Mouse (Mus musculus): ENCODE measurements around the gene Dennd2d. TPM values are rescaled to one million over a fixed set of nuclear protein-coding genes. Genes with fewer than 3 reads are reported as not detected.
A peak's percentile ranks its signal among the peaks of the same experiment; 100 is the strongest.

Dennd2d gene
- polyA plus RNA-seq, 1 experiment from 2014 or later = 6.1 TPM

DNA sequence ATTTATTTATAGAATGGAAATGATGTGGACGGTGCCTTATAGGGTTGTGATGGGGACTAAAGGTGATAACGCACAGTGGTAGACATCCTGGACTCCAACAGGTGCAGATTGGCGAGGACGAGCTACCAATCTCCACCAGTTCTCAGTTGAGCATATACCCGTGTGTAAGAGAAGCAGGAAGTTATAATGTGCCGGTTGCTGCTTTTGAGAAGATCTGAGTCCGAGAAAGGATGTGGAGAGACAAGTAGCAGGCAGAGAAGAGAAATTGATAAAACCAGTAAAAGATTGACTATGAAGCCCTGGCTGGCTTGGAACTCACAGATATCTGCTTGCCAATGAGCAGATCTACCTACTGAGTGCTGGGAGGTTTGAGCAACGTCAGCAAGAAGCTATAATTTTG lies 11.0 kb downstream of the Dennd2d start:
- Histone ChIP-seq H3K27ac (ENCODE audit: low read depth, low read length) (no peak overlapping the region), H3K4me2 (no peak overlapping the region), H3K36me3 (ENCODE audit: control insufficient read depth, insufficient read depth, low read length) (no peaks in the 10 kb centered on the region), H3K27me3 (replicated peaks; ENCODE audit: control insufficient read depth, insufficient read depth, low read length) (no peaks in the 10 kb centered on the region), H3K9ac (ENCODE audit: low read depth, low read length) (no peak overlapping the region), H3K9me3 (ENCODE audit: control insufficient read depth, low read length) (no peaks in the 10 kb centered on the region), H3K4me1 (replicated peaks; ENCODE audit: control insufficient read depth, insufficient read depth, low read length) (peaks cover 58% of the 10 kb centered on the region), H3K4me3 (ENCODE audit: low read depth, low read length) (no peak overlapping the region)
- ATAC-seq (replicated peaks; ENCODE audit: low FRiP score) (no peak), DNase-seq (ENCODE audit: low spot score) (no peak)
- 61% methylated on average over 8 of the region's 8 CpGs for WGBS

DNA sequence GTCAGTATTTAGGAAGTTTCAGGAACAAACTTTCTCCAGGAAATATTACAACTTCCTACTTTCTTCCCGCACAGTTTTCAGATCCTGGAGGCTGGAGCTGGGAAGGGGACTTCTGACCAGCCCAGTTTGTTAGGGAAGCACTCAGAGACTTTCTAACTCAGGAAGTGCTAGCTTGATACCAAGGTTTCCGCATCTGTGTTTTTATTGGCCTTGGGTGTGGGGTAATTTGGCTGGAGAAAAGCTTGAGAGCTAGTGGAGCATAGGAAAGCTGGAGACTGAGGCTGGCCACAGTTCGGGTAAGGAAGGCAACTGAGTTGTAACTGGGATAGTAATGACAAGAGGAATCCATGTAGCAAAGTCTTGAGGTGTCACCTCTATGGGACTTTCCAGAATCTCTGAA lies 11.7 kb downstream of the Dennd2d start:
- Histone ChIP-seq H3K4me1 (replicated peaks; ENCODE audit: control insufficient read depth, insufficient read depth, low read length) (peaks cover 58% of the 10 kb centered on the region), H3K9ac (ENCODE audit: low read depth, low read length) (no peak overlapping the region), H3K4me3 (ENCODE audit: low read depth, low read length) (no peak overlapping the region), H3K4me2 (no peak overlapping the region; the same call in 1 of the 2 replicates), H3K9me3 (ENCODE audit: control insufficient read depth, low read length) (no peaks in the 10 kb centered on the region), H3K36me3 (ENCODE audit: control insufficient read depth, insufficient read depth, low read length) (no peaks in the 10 kb centered on the region), H3K27me3 (replicated peaks; ENCODE audit: control insufficient read depth, insufficient read depth, low read length) (no peaks in the 10 kb centered on the region), H3K27ac (ENCODE audit: low read depth, low read length) (peak overlapping the region; percentile 38; the same call in 1 of the 2 replicates)
- ATAC-seq (replicated peaks; ENCODE audit: low FRiP score) = no peak
- 61% methylated on average over 3 of the region's 3 CpGs for WGBS
- no peak for DNase-seq (ENCODE audit: low spot score)

DNA sequence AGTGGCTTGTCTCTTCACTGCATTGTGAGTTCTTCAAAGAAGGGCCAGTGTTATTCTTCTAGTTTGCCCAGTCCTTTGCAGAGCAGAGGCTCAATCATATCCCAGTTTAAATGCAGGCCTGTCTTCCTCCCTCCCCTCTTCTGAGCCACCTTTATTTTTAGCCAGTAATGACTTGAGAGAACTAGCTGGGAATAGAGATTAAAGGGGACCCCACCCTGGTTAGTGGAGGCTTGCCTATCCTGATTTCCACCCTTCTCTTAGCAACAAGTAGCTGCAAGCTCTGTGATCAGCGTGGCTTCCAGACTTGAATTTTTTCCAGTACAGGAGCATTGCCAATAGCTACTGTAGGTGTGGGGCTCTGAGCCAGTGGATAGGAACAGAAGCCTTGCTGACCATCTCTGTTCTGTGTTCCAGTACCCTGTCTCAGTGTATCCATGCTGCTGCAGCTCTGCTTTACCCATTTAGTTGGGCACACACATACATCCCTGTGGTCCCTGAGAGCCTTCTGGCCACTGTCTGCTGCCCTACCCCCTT lies 12.3 kb downstream of the Dennd2d start:
- Histone ChIP-seq H3K9me3 (ENCODE audit: control insufficient read depth, low read length) (no peaks in the 10 kb centered on the region), H3K27ac (ENCODE audit: low read depth, low read length) (peak overlapping the region; percentile 38; the same call in 1 of the 2 replicates), H3K4me3 (ENCODE audit: low read depth, low read length) (no peak overlapping the region), H3K27me3 (replicated peaks; ENCODE audit: control insufficient read depth, insufficient read depth, low read length) (no peaks in the 10 kb centered on the region), H3K4me1 (replicated peaks; ENCODE audit: control insufficient read depth, insufficient read depth, low read length) (peaks cover 58% of the 10 kb centered on the region), H3K4me2 (peak overlapping the region; percentile 34), H3K9ac (ENCODE audit: low read depth, low read length) (no peak overlapping the region), H3K36me3 (ENCODE audit: control insufficient read depth, insufficient read depth, low read length) (no peaks in the 10 kb centered on the region)
- 48% methylated on average over 1 of the region's 1 CpGs for WGBS
- no peak for DNase-seq (ENCODE audit: low spot score)
- peak; percentile 67 for ATAC-seq (replicated peaks; ENCODE audit: low FRiP score)

DNA sequence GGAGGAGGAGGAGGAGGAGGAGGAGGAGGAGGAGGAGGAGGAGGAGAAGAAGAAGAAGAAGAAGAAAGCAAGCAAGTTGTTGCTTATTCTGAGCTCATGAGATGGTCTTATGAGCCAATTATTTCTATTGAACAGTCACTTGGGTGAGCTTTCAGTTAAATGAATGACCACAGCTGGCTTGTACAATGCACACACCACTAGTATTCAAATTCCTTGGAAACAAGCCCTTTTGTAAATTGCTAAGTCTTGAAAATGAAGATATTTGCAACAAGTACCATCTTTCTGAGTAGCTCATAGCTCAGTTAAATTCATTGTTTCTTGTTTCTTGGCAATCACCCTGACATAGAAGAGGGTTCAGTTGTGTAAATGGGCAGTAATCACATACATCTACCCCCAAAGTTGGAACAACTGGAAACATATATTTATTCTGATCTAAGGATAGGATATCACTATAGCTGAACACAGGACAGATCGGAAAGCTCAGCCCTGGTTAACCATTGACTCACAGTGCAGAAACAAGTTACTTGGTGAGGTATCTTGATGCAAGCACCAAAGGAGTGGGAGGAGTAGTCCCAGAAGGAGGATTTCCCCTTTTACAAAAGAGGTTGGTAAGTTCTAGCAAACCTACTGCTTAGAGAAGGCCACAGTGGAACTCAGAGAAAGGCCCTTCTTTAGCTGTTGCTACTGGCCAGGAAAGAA lies 13.3 kb downstream of the Dennd2d start:
- Histone ChIP-seq H3K9me3 (ENCODE audit: control insufficient read depth, low read length) (no peaks in the 10 kb centered on the region), H3K4me2 (peak overlapping the region; percentile 38), H3K27me3 (replicated peaks; ENCODE audit: control insufficient read depth, insufficient read depth, low read length) (no peaks in the 10 kb centered on the region), H3K4me3 (ENCODE audit: low read depth, low read length) (no peak overlapping the region), H3K36me3 (ENCODE audit: control insufficient read depth, insufficient read depth, low read length) (no peaks in the 10 kb centered on the region), H3K27ac (ENCODE audit: low read depth, low read length) (peak overlapping the region; percentile 86), H3K9ac (ENCODE audit: low read depth, low read length) (no peak overlapping the region; the same call in 1 of the 2 replicates), H3K4me1 (replicated peaks; ENCODE audit: control insufficient read depth, insufficient read depth, low read length) (peaks cover 58% of the 10 kb centered on the region)
- DNase-seq (ENCODE audit: low spot score) = no peak
- no peak; the same call in 1 of the 2 replicates for ATAC-seq (replicated peaks; ENCODE audit: low FRiP score)
- 56% methylated on average over 1 of the region's 1 CpGs for WGBS

DNA sequence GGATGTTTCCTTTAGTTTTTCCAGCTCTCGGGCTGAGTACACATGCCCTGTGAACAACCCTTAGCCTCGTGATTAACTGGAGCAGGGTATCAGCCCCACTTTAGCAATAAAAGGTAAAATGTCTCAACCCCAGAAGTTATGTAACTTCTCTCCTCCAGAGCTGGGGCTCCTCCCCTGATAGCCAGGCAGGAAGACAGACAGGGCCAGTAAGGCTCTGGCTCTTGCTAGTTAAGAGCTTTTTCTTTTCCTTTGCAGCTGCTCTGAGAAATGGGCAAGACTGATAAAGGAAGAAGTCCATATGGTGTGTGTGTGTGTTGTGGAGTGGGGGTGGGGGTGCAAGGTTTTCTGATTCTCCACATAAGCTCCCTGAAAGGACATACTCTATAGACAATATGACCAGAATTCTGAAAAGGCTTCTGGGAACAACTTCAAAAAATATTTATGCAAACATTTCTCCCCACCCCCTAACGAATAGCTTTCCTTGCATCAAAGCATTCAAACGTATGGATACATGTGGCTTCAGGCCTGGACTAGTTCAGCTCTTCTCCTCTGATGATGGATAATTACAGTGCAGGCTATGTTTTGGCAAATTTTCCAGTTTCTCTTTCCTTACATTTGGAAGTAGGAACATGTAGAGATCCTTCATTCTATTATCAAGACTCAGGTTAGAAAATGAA lies 14.0 kb downstream of the Dennd2d start:
- Histone ChIP-seq H3K9me3 (ENCODE audit: control insufficient read depth, low read length) (no peaks in the 10 kb centered on the region), H3K4me3 (ENCODE audit: low read depth, low read length) (no peak overlapping the region), H3K4me1 (replicated peaks; ENCODE audit: control insufficient read depth, insufficient read depth, low read length) (peaks cover 58% of the 10 kb centered on the region), H3K27ac (ENCODE audit: low read depth, low read length) (peak overlapping the region; percentile 86), H3K36me3 (ENCODE audit: control insufficient read depth, insufficient read depth, low read length) (no peaks in the 10 kb centered on the region; the same call in 1 of the 2 replicates), H3K9ac (ENCODE audit: low read depth, low read length) (no peak overlapping the region; the same call in 1 of the 2 replicates), H3K27me3 (replicated peaks; ENCODE audit: control insufficient read depth, insufficient read depth, low read length) (no peaks in the 10 kb centered on the region), H3K4me2 (peak overlapping the region; percentile 38)
- DNase-seq (ENCODE audit: low spot score) (peak; percentile 41), ATAC-seq (replicated peaks; ENCODE audit: low FRiP score) (peak; percentile 88)
- WGBS = 27% methylated on average over 4 of the region's 4 CpGs

DNA sequence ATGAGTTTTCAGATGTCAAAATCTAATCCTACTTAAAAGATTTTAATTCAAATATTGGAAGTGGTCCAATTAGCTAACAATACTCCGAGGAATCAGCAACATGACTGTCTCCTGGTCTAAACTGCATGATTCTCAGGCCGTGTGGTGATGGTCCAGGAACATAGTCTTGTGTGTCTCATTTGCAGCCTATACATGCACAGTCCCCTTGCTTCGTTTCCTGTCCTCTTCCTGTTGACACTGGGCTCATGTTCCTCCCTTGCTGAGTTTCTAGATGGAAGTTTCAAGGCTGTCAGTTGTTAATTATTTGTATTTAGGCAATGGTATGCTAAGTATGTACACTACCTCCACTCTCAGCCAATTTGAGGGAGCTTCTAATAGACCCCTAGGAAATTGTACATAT lies 14.8 kb downstream of the Dennd2d start:
- Histone ChIP-seq H3K27me3 (replicated peaks; ENCODE audit: control insufficient read depth, insufficient read depth, low read length) (no peaks in the 10 kb centered on the region), H3K9me3 (ENCODE audit: control insufficient read depth, low read length) (no peaks in the 10 kb centered on the region), H3K4me2 (no peak overlapping the region), H3K27ac (ENCODE audit: low read depth, low read length) (no peak overlapping the region; the same call in 1 of the 2 replicates), H3K4me1 (replicated peaks; ENCODE audit: control insufficient read depth, insufficient read depth, low read length) (peaks cover 51% of the 10 kb centered on the region), H3K9ac (ENCODE audit: low read depth, low read length) (no peak overlapping the region), H3K36me3 (ENCODE audit: control insufficient read depth, insufficient read depth, low read length) (no peaks in the 10 kb centered on the region; the same call in 1 of the 2 replicates), H3K4me3 (ENCODE audit: low read depth, low read length) (no peak overlapping the region)
- DNase-seq (ENCODE audit: low spot score) = no peak
- 59% methylated on average over 3 of the region's 3 CpGs for WGBS
- no peak for ATAC-seq (replicated peaks; ENCODE audit: low FRiP score)

DNA sequence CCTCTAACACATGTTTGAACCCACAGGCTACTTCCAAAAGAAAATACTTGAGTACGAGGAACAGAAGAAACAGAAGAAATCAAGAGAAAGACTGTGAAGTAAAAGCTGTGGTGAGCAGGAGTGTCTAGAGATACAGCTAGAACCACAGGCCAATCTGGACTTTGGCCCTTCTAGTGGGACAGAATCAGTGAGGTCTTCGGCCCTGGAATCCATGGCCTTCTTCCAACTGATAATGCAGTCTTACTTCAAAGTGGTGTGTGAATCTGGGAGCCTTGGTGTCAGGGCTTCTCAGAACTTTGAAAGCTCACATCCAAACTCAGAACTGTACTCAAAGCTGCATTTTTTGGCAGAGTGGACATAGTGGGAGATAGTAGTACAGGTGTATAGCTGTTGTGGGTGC lies 18.3 kb downstream of the Dennd2d start:
- Histone ChIP-seq H3K9ac (ENCODE audit: low read depth, low read length) (no peak overlapping the region), H3K4me1 (replicated peaks; ENCODE audit: control insufficient read depth, insufficient read depth, low read length) (peaks cover 21% of the 10 kb centered on the region), H3K9me3 (ENCODE audit: control insufficient read depth, low read length) (no peaks in the 10 kb centered on the region), H3K4me2 (no peak overlapping the region), H3K27ac (ENCODE audit: low read depth, low read length) (0 out of 2 replicates have a peak overlapping the region, but pooled peaks have one; percentile 19), H3K4me3 (ENCODE audit: low read depth, low read length) (no peak overlapping the region), H3K36me3 (ENCODE audit: control insufficient read depth, insufficient read depth, low read length) (peaks cover 4% of the 10 kb centered on the region; the same call in 1 of the 2 replicates), H3K27me3 (replicated peaks; ENCODE audit: control insufficient read depth, insufficient read depth, low read length) (no peaks in the 10 kb centered on the region)
- 82% methylated on average over 2 of the region's 2 CpGs for WGBS
- ATAC-seq (replicated peaks; ENCODE audit: low FRiP score) (no peak), DNase-seq (ENCODE audit: low spot score) (no peak)

DNA sequence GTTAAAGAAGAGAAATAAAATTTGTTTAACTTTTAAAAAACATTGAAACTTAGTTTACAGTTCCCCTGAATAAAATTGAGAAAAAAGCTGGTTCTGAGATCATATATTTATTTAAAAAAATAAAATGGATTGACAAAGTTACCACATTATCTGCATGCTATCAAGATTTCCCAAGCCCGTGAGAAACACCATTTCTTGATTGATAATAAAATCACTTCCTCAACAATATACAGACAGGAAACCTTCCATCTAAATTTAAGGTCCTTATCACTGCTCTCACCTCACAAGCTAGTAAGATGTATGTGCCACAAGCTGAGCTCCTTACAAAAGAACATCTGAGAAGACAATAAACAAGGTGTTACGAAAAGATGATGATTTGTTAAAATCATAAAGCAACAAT lies 20.7 kb downstream of the Dennd2d start:
- Histone ChIP-seq H3K4me3 (ENCODE audit: low read depth, low read length) (no peak overlapping the region), H3K27ac (ENCODE audit: low read depth, low read length) (no peak overlapping the region), H3K36me3 (ENCODE audit: control insufficient read depth, insufficient read depth, low read length) (peaks cover 4% of the 10 kb centered on the region; the same call in 1 of the 2 replicates), H3K9ac (ENCODE audit: low read depth, low read length) (no peak overlapping the region), H3K4me2 (no peak overlapping the region), H3K4me1 (replicated peaks; ENCODE audit: control insufficient read depth, insufficient read depth, low read length) (no peaks in the 10 kb centered on the region), H3K27me3 (replicated peaks; ENCODE audit: control insufficient read depth, insufficient read depth, low read length) (no peaks in the 10 kb centered on the region), H3K9me3 (ENCODE audit: control insufficient read depth, low read length) (no peaks in the 10 kb centered on the region)
- DNase-seq (ENCODE audit: low spot score) (no peak), ATAC-seq (replicated peaks; ENCODE audit: low FRiP score) (no peak)
- 65% methylated on average over 2 of the region's 2 CpGs for WGBS
